Mouse (Mus musculus): ENCODE measurements around the gene Ostm1. TPM values are rescaled to one million over a fixed set of nuclear protein-coding genes. Genes with fewer than 3 reads are reported as not detected.

Ostm1 gene
- total RNA-seq, 2 experiments from 2014 or later = 6.7 to 7.4 TPM

DNA sequence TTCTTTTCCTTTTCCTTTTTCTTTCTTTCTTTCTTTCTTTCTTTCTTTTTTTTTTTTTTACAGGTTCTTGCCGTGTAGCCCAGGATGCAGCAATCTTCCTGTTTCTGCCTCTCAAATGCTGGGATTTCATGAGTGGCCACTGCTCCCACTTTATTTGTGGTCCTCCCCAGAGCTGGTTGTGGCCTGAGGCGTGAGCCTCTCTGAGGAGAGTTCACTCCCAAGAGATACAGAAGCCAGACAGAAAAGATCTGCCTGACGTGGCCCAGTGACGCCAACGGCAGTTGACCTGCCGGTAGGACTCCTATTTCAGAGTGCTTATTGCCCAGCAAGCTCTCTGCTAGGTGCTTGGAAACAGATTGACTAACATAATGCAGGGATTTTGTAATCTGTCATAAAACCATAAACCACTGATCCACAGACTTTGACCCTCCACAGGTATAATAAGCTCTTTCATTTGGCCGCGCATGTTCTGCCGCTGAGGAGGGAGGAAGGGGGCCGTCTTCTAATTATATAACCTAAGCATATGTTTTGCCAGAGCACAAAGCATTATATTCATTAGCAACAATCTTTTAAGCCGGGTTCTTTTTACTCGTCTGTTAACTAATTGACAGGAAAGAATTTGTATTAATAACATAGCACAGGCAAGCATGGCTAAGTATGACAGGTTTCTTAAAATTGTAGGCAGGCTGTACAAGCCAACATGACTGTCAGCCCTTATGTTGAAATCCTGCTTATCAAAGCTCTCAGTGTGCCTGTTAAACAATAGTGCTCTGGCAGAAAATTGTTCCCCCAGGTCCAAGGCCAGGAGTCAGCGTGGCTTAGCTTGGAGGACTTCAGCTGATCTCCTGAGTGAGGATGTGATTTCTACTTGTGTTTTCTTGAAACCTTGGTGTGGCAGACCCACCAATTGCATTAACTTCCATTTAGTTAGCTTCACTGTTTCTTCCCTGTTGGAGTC, 139.9 kb downstream of the Ostm1 start:
- DNase-seq (ENCODE audit: low spot score in 2 of 2) = no peak

GRCm38 (mm10) chr10:42729607-42730006, 146.0 kb downstream of the Ostm1 start:
- DNase-seq (ENCODE audit: low spot score in 2 of 2) = no peak

DNA sequence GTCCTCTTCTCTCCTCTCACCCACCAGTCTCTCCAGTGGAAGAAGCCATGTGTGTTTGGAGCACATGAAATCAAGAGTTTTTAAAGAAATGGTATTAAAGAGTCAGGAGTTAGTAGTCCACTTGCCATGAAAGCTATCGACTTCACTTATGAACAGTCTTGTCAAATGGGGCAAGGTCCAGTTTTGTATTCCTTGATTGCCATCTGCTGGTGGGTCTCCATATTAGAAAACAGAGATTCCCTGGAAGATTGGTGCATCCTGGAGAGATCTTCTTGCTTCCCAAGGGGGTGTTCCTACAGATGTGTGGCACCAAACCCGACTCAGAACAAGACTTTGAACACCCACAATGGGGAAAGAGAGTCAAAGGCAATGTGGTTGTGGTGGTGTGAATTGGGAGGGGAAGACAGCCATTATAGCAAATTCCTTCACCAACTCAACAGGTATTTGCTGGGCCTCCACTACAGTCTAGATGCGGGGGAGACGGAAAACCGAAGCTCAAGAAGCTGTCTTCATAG, 151.0 kb downstream of the Ostm1 start:
- peak in 1 of 2 experiments; percentile 19 for DNase-seq (ENCODE audit: low spot score in 2 of 2)

- DNase-seq (ENCODE audit: low spot score in 2 of 2) = no peak
Measured at GRCm38 (mm10) chr10:42751813-42752212, 168.2 kb downstream of the Ostm1 start.

Other genes starting within 250 kb of the Ostm1 start
- 1 to 10 TPM; 5.0 to 6.3 TPM for gene Afg1l, start 105.3 kb upstream of the Ostm1 start, total RNA-seq (2021)
- gene Snx3, start 81.8 kb upstream of the Ostm1 start, total RNA-seq (2021) = 100 to 1,000 TPM; 143 to 147 TPM
- gene Nr2e1, start 190 bp upstream of the Ostm1 start, total RNA-seq (2021) = not detected
- gene Sec63, start 177.7 kb downstream of the Ostm1 start, total RNA-seq (2021) = 10 to 100 TPM; 36.9 to 40.5 TPM

Data from gastrocnemius, postnatal 4 days (tissue).